Mouse (Mus musculus) adrenal gland, adult 8-10 months (tissue): ENCODE measurements around the gene Dst. TPM values are rescaled to one million over a fixed set of nuclear protein-coding genes. Genes with fewer than 3 reads are reported as not detected.
A peak's percentile ranks its signal among the peaks of the same experiment; 100 is the strongest.
"Not testable (repeated sequence)": the region's sequence is repeated elsewhere in the genome, so short reads cannot be mapped to it uniquely, and the experiment has no call there.

Experiments used
- DNase-seq: peaks from one replicate; pipeline ENCODE4 v3.0.0; 2022
- microRNA-seq, 2 experiments: library from miRNA; unstranded; fragments of <30 nt; microRNA quantifications; one replicate each; pipeline ENCODE4 v1.2.0; 2022
- total RNA-seq, 4 experiments: library from RNA; stranded (reverse); gene quantifications; 2 replicates each; pipeline ENCODE4 v1.2.4; 2022

Gene Dst
- total RNA-seq, 4 experiments from 2014 or later, result 141 to 240 (median 190) TPM

DNA sequence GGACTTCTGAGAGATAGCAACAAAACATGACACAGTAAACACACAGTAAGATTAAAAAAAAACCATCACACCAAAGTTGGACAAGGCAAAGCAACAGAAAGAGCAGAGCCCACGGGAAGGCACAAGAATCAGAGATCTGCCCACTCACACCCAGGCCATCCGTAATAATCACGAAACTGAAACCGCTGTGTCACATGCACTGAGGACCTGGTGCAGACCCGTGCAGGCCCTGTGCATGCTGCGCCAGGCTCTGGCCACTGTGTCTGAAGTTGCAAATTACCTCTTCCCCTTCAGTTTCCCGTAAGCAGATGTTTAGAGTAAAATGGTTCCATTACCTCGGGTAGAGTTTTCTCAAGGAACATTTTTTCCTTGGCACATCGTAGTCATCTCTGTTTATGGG, 389.6 kb downstream of the Dst start:
- DNase-seq, result no peak

DNA sequence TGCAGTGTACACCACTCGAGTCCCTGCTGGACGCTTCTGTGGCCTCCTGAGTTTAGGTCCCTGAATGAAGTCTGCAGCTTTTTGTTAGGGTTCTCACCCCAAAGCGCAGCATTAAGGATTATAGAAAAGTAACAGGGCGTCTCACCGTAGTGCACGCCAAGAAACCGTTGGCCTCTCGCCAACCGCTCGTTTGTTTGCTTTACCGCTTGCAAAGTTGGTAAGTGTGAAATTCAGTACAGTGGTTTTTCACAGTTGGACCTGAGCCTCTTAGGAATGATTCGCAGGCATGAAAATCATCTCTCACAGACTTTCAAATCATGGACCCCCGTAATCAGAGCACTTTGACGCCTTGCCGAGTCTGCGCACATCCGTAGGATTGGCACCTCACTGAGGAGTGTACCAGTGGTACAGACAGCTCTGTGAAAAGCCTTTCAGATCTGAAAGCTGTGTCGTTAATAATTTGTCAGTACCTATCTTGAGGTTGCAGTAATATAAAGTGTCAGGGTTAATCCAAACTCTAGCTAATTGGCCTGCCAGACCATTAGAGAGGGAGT, 390.7 kb downstream of the Dst start:
- no peak for DNase-seq

DNA sequence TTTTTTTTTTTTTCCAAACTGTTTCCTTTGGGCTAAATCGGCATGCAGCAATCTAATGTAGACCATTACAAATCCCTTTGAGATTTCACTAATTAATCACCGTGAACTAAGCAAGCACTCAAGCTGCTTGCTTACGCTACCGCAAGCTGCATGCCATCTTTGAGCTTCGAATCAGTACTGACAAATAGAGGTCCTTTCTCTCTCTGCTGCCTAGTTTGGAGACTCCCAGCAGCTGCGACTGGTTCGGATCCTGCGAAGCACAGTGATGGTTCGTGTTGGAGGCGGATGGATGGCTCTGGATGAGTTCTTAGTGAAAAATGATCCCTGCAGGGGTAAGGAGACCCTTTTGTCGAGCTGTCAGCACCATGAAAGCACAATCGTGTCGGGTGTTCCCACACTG, 391.5 kb downstream of the Dst start:
- no peak for DNase-seq

DNA sequence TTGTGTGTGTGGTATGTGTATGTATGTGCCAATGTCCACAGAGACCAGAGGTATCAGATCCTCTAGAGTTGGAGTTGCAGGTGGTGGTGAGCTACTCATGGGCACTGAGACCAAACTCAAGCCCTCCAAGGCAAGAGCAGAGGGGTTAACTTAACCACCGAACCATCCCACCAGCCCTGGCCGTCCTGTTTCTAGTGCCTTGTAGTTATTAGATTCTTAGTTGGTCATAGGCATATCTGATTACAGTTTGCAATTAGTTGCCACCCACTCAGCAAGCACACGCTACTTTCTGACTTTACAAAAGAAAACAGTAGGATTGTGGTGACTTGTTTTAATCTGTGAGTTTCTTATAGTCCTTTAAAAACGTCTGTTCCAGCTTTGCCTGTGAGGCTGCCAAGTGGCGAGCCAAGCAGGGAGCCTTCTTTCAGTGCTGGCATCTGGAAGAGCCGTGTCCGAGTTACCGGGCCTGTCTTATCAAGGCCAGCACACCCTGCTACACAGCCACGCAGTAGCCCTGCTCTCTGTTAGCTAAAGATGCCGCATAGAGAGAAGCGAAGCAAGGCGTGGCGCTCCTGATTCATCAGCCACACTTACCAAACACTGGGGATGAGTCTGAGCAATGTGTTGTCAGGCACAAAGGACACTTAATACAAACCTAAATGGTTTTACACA, 392.4 kb downstream of the Dst start:
- no peak for DNase-seq

DNA sequence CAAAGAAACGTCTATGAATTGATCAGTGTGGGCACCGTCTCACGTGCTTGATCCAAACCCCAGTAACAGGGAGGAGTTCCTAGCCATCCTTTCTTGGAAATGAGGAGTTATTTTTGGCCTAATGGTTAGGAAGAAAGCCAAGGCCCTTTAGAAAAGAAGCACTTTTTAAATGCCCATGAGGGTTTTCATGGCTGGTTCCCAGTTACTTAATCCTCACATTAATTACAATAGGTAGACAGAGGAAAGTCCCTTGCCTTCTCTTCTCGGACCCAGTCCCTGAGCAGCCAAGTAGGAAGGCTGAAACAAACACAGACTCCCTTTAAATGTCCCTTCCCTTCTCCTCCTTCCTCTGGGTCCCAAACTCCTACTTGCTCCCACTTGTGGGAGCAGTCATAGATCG, 396.2 kb downstream of the Dst start:
- DNase-seq, result no peak

DNA sequence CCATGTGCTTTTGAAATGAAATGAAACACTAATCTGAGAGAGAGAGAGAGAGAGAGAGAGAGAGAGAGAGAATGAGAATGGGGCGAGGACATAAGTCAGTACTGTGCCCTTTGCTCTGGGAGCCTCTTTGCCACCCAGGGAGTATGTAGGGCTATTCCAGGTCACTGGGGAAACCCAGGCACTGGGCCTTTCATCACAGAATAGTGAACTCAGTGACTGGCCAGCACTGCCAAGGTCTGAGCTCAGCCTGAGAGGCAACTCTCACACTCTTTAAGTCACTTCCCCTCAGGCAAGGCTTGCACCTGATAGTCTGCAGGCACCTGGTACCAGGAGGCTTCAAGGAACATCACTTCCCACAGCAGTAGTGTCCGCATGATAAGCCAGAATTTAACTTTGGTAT, 398.7 kb downstream of the Dst start:
- DNase-seq, result no peak

DNA sequence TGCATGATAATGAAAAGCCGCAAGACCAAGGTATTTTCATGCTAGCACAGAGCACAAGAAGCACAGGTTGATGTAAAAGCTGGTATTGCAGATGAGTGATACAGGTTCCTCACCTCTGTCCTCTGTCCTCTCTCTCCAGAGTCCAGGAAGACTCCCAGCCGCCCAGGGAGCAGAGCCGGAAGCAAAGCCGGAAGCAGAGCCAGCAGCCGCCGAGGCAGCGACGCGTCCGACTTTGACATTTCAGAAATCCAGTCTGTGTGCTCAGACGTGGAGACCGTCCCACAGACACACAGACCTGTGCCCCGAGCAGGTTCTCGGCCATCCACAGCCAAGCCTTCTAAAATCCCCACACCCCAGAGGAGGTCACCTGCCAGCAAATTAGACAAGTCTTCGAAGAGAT, 399.2 kb downstream of the Dst start:
- DNase-seq, result no peak

DNA sequence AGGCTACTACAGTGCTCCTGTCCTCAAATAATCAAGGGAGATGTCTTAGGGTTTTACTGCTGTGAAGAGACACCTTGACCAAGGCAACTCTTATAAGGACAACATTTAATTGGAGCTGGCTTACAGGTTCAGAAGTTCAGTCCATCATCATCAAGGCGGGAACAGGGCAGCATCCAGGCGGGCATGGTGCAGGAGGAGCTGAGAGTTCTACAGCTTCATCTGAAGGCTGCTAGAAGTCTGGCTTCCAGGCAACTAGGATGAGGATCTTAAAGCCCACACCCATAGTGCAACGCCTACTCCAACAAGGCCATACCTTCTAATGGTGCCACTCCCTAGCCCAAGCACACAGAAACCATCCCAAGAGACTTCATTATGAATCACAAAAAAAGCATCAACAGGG, 400.8 kb downstream of the Dst start:
- not testable (repeated sequence) for DNase-seq

DNA sequence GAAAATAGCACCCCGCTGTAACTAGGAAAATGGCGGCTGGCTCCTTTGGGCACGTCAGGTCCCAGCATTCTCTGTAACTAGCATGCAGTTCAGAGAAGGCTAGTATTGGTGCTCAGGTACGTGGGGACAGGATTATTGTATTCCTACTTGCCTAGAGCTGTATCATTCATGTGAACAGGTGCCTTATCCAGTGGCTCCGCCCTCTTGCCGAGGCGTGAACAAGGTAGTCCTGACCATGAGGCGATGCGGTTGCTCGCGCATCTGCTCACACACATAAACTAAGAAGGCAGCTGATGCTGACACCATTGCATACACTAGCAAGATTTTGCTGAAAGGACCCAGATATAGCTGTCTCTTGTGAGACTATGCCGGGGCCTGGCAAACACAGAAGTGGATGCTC, 401.4 kb downstream of the Dst start:
- DNase-seq, result no peak

DNA sequence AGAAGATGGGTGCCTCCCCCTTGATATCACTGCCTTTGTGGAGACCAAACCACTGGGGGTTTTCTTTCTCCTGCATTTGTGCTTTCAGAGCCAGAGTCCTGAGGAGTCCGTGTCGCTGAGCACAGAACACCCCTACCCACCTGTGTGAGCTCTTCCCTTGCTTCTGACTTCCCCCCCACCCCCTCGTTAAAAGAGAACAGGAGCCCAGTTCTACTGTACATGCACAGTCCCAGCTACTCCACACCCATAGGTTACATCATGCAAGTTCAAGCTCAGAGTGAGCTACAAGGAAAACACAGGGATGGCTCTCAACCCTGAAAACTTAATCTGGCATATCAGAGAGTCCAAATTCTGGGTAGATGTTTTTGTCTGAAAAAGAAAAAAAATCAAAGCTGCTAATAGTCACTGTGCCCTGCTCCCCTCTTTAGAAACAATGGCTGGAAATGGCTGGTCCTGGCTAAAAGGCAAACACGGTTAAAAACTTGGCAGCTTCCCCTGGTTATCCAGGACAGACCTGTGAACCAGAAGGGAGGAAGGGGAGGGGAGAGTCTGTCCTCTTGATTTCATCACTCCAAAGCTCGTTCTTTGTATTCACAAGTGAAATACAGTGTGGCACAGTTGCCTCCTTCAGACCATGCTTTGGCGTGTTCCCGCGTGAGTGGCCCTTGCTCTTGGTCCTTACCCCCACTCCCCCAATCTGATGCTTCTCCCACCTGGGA, 402.7 kb downstream of the Dst start:
- DNase-seq, result no peak

DNA sequence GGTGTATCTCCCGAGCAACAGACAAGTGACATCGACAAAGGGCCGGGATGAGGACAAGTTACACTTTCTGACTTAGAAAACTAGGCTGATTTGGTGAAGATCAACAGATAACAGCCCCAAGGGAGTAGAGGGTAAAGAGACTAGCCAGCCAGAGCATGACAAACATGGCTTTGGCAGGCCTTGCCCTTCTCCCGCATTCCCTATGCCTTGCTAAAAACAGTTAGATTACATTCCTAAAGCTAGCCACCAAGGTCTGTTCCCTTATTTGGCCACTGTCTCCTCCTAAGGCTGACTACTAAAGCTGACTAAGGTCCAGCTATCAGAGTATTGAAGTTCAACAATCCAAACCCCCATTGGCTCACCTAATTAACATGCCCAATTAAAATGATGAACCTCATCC, 404.8 kb downstream of the Dst start:
- DNase-seq, result no peak

DNA sequence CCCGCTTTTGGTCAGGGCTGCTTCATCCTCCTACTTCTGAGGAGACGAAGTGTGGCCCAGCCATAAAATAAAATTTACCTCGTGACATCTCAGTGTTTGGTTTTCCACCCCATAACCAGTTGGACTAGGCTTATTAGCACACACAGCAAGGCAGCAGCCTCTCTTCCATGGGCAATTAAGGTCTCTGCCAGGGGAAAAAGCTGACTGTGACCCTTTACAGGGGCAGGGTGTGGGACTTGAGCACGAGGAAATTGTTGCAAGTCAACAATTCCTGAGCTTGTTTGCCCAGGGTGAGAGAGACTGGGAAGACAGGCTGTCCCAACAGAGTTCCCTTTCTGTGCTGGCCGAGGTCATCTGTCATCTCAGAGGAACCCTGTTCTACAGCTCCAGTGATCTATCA, 407.4 kb downstream of the Dst start:
- DNase-seq, result no peak

DNA sequence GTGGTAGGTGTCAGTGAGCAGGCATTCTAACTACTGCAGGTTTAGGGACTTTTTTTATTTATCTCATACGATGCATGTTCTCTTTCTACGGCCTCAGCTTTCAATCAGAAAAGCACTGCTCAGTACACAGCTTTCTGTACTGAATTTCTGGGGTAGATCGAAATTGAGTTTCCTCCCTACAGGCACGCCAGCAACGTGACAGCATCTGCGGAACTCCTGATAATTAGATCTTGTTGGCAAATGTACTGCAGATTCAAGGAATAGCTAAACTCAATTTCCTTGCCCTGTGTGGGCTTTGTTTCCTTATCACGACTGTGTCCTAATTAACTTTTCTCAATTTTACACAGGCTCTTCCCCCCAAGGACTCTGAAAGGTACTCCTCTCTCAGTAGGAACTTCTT, 416.2 kb downstream of the Dst start:
- DNase-seq, result no peak

DNA sequence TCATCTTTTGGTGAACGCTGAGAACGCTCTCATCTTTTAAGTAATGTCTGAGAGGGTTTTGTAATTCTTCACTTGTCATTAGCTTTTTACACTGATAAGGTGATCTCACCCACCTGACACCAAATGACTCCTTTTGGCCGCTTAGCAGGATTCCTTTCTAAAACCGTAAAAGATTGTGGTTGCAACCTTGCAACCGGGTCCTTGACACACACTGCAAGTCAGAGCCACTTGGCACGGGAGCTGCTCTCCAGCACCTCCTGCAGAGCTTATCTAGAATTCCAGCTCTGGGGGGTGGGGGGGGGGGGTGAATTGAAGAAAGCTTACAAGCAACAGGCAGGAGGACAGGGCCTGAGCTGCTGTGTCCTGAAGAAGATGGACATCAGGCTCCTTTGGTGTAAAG, 420.6 kb downstream of the Dst start:
- DNase-seq, result peak; percentile 25

DNA sequence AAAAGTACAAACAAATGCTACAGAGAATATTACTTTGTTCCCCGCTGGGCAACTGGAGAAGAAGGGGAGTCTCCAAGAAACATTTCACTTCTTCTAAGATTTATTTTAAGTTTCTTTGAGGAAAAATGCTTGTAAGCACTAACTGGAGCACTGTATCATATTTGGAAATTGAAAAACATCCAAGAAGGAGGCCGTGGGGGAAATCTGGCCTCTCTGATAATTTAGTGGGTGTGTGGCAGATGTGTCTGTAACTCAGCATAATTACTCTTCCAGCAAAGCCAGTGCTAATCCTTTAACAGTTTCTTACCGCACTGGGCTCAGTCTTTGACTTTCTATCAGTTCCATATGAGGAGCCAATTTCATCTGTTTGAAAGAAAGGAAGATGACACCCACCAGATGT, 423.7 kb downstream of the Dst start:
- no peak for DNase-seq

Small RNA genes within 50 kb of the gene (microRNA-seq; reads per million reads assigned to microRNA genes)
- 0 to 0.17 reads per million in 2 experiments for gene Mir6896

Other genes starting within 250 kb of the Dst start
- gene Prim2, start 238.4 kb upstream of the Dst start, total RNA-seq, result 1 to 10 TPM; 4.4 to 8.9 (median 6.1) TPM
- gene Rab23, start 188.3 kb upstream of the Dst start, total RNA-seq, result 10 to 100 TPM; 14.0 to 16.8 (median 15.0) TPM
- gene Bag2, start 150.4 kb upstream of the Dst start, total RNA-seq, result 10 to 100 TPM; 13.0 to 17.2 (median 14.7) TPM
- gene Zfp451, start 93.6 kb upstream of the Dst start, total RNA-seq, result 10 to 100 TPM; 32.4 to 49.6 (median 40.3) TPM
- 1 to 10 TPM; 1.2 to 2.4 (median 1.4) TPM for gene Bend6, start 409 bp upstream of the Dst start, total RNA-seq